Mouse (Mus musculus) ovary, postnatal 36 days (tissue): ENCODE data around the gene Gck.
"Not testable (repeated sequence)": the region's sequence is repeated elsewhere in the genome, so short reads cannot be mapped to it uniquely, and the experiment has no call there.

Experiments
- DNase-seq: peaks from one replicate; pipeline ENCODE4 v3.0.0; 2022; ENCODE audit warnings: low spot score, mixed read lengths

The Gck gene

GRCm38 (mm10) chr11:5908642-5909041 lies 41.2 kb downstream of the Gck start:
- DNase-seq: no peak

DNA sequence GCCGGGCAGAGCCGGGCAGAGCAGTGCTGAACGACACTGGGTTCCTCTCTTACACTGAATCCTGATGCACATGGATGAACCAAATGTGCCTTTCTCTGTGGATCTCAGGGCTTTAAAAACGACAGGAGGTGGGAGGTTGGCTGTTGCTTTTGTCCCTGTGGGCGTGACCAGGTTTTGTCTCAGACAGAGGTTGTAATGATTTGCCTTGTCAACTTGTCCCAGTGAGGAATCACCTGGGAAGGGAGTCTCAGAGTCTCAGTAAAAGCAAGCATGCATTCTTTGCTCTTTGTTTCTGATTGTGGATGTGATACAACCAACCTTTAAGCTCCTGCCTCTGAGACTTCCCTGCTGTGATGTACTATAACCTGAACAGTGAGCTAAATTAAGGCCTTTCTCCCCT lies 42.8 kb downstream of the Gck start:
- DNase-seq: no peak

GRCm38 (mm10) chr11:5905778-5906518 lies 43.9 kb downstream of the Gck start:
- DNase-seq: no peak

DNA sequence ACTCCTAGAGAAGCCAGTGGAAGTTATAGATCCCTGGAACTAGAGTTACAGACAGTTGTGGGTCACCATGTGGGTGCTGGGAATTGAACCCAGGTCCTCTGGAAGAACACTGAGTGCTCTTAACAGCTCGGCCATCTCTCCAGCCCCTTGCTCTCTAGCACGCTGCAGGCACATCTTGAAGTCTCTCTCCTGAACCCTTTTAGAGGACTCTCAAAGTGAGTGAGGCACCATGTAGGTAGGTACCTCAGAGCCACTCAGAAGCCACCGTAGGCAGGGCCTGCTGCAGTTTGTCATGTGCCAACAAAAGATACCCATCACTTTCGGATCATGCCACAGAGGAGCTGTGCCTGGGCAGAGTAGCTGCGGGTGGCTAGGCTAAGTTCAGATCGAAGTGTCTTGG lies 45.0 kb downstream of the Gck start:
- DNase-seq: no peak

DNA sequence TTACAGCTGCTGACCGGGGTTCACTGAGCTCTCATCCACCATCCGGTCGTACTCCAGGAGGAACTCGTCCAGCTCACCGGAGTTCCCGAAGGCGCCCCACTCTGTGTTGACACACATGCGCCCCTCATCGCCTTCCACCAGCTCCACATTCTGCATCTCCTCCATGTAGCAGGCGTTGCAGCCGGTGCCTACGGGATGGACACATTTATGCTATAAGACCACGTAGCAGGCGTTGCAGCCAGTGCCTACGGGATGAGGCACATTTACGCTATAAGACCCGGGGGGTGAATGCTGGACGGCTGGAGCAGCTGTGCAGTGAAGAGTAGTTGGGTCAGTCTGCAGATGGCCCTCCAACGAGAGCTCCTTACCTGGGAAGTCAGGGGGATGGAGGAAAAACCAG lies 45.5 kb downstream of the Gck start:
- no peak for DNase-seq

DNA sequence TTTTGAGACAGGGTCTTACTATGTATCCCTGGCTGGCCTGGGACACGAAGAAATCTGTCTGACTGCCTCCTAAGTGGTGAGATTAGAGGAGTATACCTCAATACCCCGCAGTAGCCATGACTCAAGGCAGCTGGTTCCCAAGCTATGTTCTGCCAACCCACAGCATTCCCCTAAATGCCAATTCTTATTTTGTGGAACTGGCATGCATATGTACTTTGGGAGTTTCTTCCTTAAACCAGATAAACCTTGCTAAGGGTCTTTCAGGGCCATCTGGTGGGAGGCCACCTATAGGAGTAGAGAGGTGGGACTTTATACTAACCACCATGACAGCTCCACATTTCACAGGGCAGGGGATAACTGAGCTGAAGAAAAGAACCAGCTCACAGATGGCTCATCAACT lies 46.0 kb downstream of the Gck start:
- DNase-seq: no peak

- DNase-seq: no peak
Observed at GRCm38 (mm10) chr11:5902390-5902789, 47.5 kb downstream of the Gck start.

- peak; percentile 53 for DNase-seq
Observed at GRCm38 (mm10) chr11:5901950-5902349, 47.9 kb downstream of the Gck start.

DNA sequence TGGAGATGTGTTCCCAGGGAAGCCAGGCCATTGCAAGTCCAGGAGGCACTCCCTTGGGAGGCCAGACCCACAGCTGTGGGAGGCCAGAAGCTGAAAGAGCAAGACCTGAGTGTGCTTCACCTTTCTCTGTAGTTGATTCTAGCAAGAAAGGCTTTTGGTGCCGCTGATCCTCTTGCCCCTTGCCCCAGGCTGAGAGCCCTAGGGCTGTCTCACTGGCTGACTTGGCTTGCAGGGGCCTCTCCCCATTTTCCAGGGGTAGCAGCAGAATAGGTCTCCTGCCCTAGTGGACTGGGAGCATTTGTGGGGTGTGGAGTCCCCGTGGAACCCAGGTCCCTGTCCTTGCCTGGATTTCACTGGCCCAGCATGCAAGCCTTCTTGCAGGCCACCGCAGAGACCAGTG lies 48.6 kb downstream of the Gck start:
- DNase-seq: no peak

- DNase-seq: no peak
Observed at GRCm38 (mm10) chr11:5899286-5899685, 50.6 kb downstream of the Gck start.

DNA sequence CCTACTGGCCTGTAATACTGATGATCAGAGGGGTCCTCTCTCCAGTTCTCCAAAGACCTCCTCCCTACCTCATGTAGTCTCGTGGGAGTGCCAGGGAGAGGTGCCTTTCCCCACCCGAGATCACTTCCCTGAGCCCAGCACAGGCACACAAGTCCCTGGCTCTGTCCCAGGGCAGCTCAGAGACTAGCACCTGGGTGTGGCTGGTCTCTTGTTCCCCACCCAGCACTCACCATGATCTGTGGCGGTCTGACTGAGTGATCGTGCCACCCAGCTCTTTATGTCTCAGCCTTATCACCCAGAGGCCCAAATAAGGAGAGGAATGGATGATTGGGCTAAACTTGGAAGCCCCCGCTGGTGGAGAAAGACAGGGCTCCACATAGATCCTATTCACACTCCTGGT lies 51.4 kb downstream of the Gck start, which contains the start of gene Myl7:
Gene Myl7 (minus strand): TSS at position 252 of the 400 bp plus-strand sequence.
- DNase-seq: no peak

GRCm38 (mm10) chr11:5897839-5898238 lies 52.0 kb downstream of the Gck start:
- no peak for DNase-seq

GRCm38 (mm10) chr11:5897230-5897629 lies 52.7 kb downstream of the Gck start:
- no peak for DNase-seq

GRCm38 (mm10) chr11:5893807-5894206 lies 56.1 kb downstream of the Gck start:
- DNase-seq: no peak

- no peak for DNase-seq
Observed at GRCm38 (mm10) chr11:5892810-5893368, 57.0 kb downstream of the Gck start.

DNA sequence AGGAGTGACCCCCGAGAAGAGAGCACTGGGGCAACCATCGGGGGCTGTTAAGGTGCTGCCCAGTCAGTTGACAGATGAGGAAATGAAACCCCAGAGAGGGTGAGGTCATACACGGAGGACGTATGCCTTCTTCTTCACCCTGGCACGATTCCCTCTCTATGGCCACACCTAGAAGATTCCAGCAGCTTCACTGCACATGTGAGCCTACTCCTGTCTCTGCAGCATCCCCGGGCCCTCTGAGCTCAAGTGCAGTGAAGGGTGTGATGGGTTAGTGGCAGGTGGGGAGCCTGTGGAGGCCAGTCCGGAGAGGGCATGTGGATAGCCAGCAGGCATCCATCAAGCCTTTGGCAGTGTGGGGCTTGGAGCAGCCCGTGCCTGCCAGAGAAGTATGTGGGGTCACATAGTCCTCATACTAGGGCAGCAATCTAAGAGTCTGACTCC lies 57.7 kb downstream of the Gck start:
- DNase-seq: no peak

- not testable (repeated sequence) for DNase-seq
Observed at GRCm38 (mm10) chr11:5888563-5888962, 61.3 kb downstream of the Gck start.

GRCm38 (mm10) chr11:5887250-5887649 lies 62.6 kb downstream of the Gck start:
- no peak for DNase-seq

DNA sequence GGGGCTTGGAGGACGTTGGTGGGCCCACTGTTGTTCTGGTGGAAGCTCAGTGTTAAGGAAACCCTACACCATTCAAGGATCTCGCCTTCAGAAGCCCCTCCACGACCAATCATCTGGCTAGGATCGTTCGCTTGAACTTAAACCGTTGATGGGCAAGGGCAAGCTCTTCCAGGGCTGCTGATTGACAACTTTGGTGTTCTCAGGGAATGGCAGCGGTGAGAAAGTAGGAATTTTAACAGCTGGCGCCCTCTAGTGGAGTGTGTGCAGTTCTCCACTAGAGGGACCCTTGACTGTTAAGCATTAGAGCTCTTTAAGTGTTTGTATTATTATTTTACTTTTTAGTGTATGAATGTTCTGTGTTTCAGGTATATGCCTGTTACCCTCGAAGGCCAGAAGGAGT lies 63.7 kb downstream of the Gck start:
- DNase-seq: no peak

GRCm38 (mm10) chr11:5882518-5882917 lies 67.4 kb downstream of the Gck start:
- DNase-seq: no peak

DNA sequence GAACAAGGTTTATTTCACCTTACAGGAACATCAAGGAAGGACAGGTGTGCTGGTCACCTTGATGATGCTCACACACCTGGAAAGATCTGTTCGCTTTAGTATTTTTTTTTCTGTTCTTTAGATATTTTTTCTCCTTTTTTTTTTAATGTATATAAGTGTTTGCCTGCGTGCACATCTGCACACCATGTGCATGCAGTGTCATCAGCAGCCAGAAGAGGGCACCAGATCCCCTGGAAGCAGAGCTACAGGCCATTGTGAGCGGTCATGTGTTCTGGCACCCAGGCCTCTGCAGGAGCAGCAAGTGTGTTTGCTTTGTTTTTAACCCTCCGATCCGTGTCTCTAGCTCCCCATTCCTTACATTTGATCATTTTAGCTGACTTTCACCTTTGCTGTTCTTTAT lies 70.0 kb downstream of the Gck start:
- no peak for DNase-seq

DNA sequence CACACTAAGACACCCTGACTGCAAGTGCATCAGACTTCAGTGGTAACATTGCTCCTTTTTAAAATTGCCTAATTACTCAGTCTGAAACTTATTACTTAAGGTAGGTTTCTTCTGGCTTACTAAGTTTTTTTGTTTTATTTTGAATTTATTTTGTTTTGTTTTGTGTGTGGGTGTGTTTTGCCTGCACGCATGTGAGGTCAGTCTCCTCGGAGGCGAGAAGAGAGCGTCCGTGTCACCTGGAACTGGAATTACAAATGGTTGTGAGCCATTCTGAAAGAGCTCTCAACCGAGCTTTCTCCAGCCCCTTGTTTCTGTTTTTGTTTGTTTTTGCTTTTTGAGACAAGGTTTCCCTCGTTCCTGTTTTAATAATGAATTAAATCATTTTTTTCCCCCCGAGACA lies 71.2 kb downstream of the Gck start:
- no peak for DNase-seq

GRCm38 (mm10) chr11:5877921-5878526 lies 71.9 kb downstream of the Gck start, which contains the start of gene Pold2:
TSS of gene Pold2 (minus strand) at chr11:5878292.
- peak; percentile 97 for DNase-seq
